Mouse (Mus musculus) liver, embryonic 14.5 days (tissue): ENCODE results near the gene Pomp. TPM values are rescaled to one million over a fixed set of nuclear protein-coding genes. Genes with fewer than 3 reads are reported as not detected.
A peak's percentile ranks its signal among the peaks of the same experiment; 100 is the strongest.

ENCODE experiments used
- ATAC-seq: fragments of 200-750 bp; cut with Nextera tagmentation; 2 replicates; pipeline ENCODE4 v1.8.0; 2017; ENCODE audit warnings: moderate number of reproducible peaks, mild to moderate bottlenecking, moderate library complexity; ENCODE audit not compliant: insufficient read depth
- DNase-seq, 3 experiments: peaks; one replicate each; pipeline ENCODE4 v3.0.0-alpha.2; 2012 to 2013; ENCODE audit warnings: low read depth in 3 of 3, low spot score in 3 of 3
- H3K27ac ChIP-seq: fragments of 300-500 bp; sonication (generic); 2 replicates; pipeline ENCODE4 v1.5.1; 2014; ENCODE audit warnings: moderate library complexity, mild to moderate bottlenecking, control low read depth, inconsistent platforms
- H3K27me3 ChIP-seq: fragments of 300-500 bp; sonication (generic); 2 replicates; pipeline ENCODE4 v1.6.1; 2014; ENCODE audit warnings: mild to moderate bottlenecking, low read length, moderate library complexity; ENCODE audit not compliant: control insufficient read depth, insufficient read depth
- H3K36me3 ChIP-seq: fragments of 300-500 bp; sonication (generic); replicated peaks from 2 replicates; pipeline ENCODE4 v1.6.1; 2014; ENCODE audit warnings: low read depth; ENCODE audit not compliant: control insufficient read depth, insufficient read depth
- H3K4me1 ChIP-seq, 2 experiments: fragments of 200-500 bp in 1 of 2; fragments of 300-500 bp in 1 of 2; sonication (generic) in 1 of 2; replicated peaks; 2 replicates each; pipeline ENCODE4 v1.6.1; 2012 to 2014; ENCODE audit warnings: antibody characterized with exemption in 1 of 2, inconsistent platforms in 1 of 2, low read length in 1 of 2; ENCODE audit not compliant: control insufficient read depth in 2 of 2, insufficient read depth in 2 of 2
- H3K4me2 ChIP-seq: fragments of 300-500 bp; sonication (generic); 2 replicates; pipeline ENCODE4 v1.6.1; 2014; ENCODE audit warnings: low read depth, mild to moderate bottlenecking, control low read depth, moderate library complexity
- H3K4me3 ChIP-seq, 2 experiments: fragments of 200-500 bp in 1 of 2; fragments of 300-500 bp in 1 of 2; sonication (generic) in 1 of 2; 2 replicates each; pipeline ENCODE4 v1.5.1; 2012 to 2014; ENCODE audit warnings: low read depth in 2 of 2, low read length in 2 of 2, mild to moderate bottlenecking in 2 of 2, control low read depth in 1 of 2, inconsistent platforms in 1 of 2, moderate library complexity in 1 of 2; ENCODE audit not compliant: insufficient read depth in 1 of 2
- H3K9ac ChIP-seq: fragments of 300-500 bp; sonication (generic); replicated peaks from 2 replicates; pipeline ENCODE4 v1.6.1; 2014; ENCODE audit warnings: mild to moderate bottlenecking, control low read depth, moderate library complexity
- H3K9me3 ChIP-seq: fragments of 300-500 bp; sonication (generic); 2 replicates; pipeline ENCODE4 v1.6.1; 2016; ENCODE audit warnings: low read length, mixed read lengths; ENCODE audit not compliant: control insufficient read depth
- CTCF ChIP-seq: IDR thresholded peaks from 2 replicates; pipeline ENCODE4 v1.5.1; 2016; ENCODE audit warnings: antibody characterized with exemption, low read depth, control low read depth
- EP300 ChIP-seq: IDR thresholded peaks from 2 replicates; pipeline ENCODE4 v1.6.1; 2016; ENCODE audit warnings: antibody characterized with exemption, low read depth
- WGBS: fragments of 180-500 bp; shearing (Covaris S2); extraction: QIAGEN DNeasy Blood & Tissue Kit; methylation state at CpG from one replicate; pipeline ENCODE4 v1.1.7; 2014; ENCODE audit not compliant: insufficient replicate concordance; 5-methylcytosine and 5-hydroxymethylcytosine counted together
- polyA plus RNA-seq, 2 experiments: library from polyadenylated mRNA; depleted of rRNA in 1 of 2; stranded (reverse) in 1 of 2; unstranded in 1 of 2; fragments of >200 nt; fragmentation: Nextera tagmentation in 1 of 2; extraction: Ambion mirVana in 1 of 2; gene quantifications; 2 replicates each; pipeline versions ENCODE4 v1.2.1 to v1.2.3; 2012 to 2014

Gene Pomp
- polyA plus RNA-seq, 2 experiments = 109 to 261 TPM

GRCm38 (mm10) chr5:147883581-147883980, 23.3 kb downstream of the Pomp start:
- H3K4me2 ChIP-seq = no peak overlapping the region
- DNase-seq (no peak), ATAC-seq (no peak)
- H3K9ac ChIP-seq = no peak overlapping the region
- no peaks in the 10 kb centered on the region for H3K27me3 ChIP-seq
- 84% methylated on average over 6 of the region's 6 CpGs for WGBS
- peaks cover 32% of the 10 kb centered on the region for H3K36me3 ChIP-seq
- H3K9me3 ChIP-seq = no peaks in the 10 kb centered on the region
- peaks cover 5 to 16% of the 10 kb centered on the region in 2 experiments; a peak in 3 of 4 replicates for H3K4me1 ChIP-seq
- no peak overlapping the region for H3K4me3 ChIP-seq
- H3K27ac ChIP-seq = no peak overlapping the region
- no peak for TF ChIP-seq CTCF
- no peak for TF ChIP-seq EP300

- ATAC-seq (peak; percentile 91), DNase-seq (peak; percentile 66 to 67 (median 67))
- H3K4me3 ChIP-seq = no peak overlapping the region
- no peaks in the 10 kb centered on the region for H3K27me3 ChIP-seq
- TF ChIP-seq CTCF (no peak), EP300 (peak; percentile 88)
- peak overlapping the region; percentile 39 for H3K4me2 ChIP-seq
- 10% methylated on average over 9 of the region's 12 CpGs for WGBS
- 0 out of 2 replicates have a peak overlapping the region, but pooled peaks have one; percentile 18 for H3K9ac ChIP-seq
- H3K9me3 ChIP-seq = no peaks in the 10 kb centered on the region
- peaks cover 11% of the 10 kb centered on the region for H3K36me3 ChIP-seq
- H3K4me1 ChIP-seq = peaks cover 20 to 33% of the 10 kb centered on the region in 2 experiments
- H3K27ac ChIP-seq = peak overlapping the region; percentile 59
Measured at GRCm38 (mm10) chr5:147888313-147889297, 28.3 kb downstream of the Pomp start.

- TF ChIP-seq CTCF (no peak), EP300 (no peak)
- H3K27ac ChIP-seq = peak overlapping the region; percentile 45
- no peaks in the 10 kb centered on the region for H3K27me3 ChIP-seq
Measured at GRCm38 (mm10) chr5:147892735-147893134, 32.5 kb downstream of the Pomp start.

GRCm38 (mm10) chr5:147893143-147893542, 32.9 kb downstream of the Pomp start:
- 10% methylated on average over 9 of the region's 9 CpGs for WGBS
- H3K9me3 ChIP-seq = no peaks in the 10 kb centered on the region
- peaks cover 26 to 44% of the 10 kb centered on the region in 2 experiments for H3K4me1 ChIP-seq
- peak overlapping the region; percentile 45 for H3K27ac ChIP-seq
- peak overlapping the region; percentile 69 for H3K9ac ChIP-seq
- peak overlapping the region; percentile 92 for H3K4me2 ChIP-seq
- H3K36me3 ChIP-seq = no peaks in the 10 kb centered on the region
- ATAC-seq (peak; percentile 26; the same call in 1 of the 2 replicates), DNase-seq (peak; percentile 53 to 62 (median 59))
- TF ChIP-seq CTCF (no peak), EP300 (peak; percentile 44; the same call in 1 of the 2 replicates)
- H3K4me3 ChIP-seq = peak overlapping the region; percentile 69 to 79
- no peaks in the 10 kb centered on the region for H3K27me3 ChIP-seq

More at GRCm38 (mm10) chr5:147892735-147893134, 32.5 kb downstream of the Pomp start:
- WGBS = 32% methylated on average over 6 of the region's 6 CpGs
- DNase-seq (no peak), ATAC-seq (no peak)
- Histone ChIP-seq H3K4me1 (peaks cover 28 to 48% of the 10 kb centered on the region in 2 experiments), H3K4me3 (peak overlapping the region; percentile 69 to 79), H3K9ac (peak overlapping the region; percentile 69), H3K9me3 (no peaks in the 10 kb centered on the region), H3K4me2 (peak overlapping the region; percentile 92), H3K36me3 (no peaks in the 10 kb centered on the region)
